ENCODE assay signal across 13 mouse cellular contexts in genomic region chr9:91379781-91380457, GRCm38 (mm10). TPM values are rescaled to one million over a fixed set of nuclear protein-coding genes. Genes with fewer than 3 reads are reported as not detected.
DNase-seq lines count a peak whose midpoint lies in the region; ATAC-seq and TF ChIP-seq lines count a peak whose summit lies in the region.
"Had no signal": no experiment of that assay in that cellular context is flagged by ENCODE, and none has a peak within 500 bp of the region (broad histone marks: within the 10 kb centered on the region; RNA-seq: fewer than 3 reads in every experiment).

No protein-coding gene starts in this region.

- H3K27me3 ChIP-seq in forebrain, embryonic 14.5 days (replicated peaks; ENCODE audit: control insufficient read depth, insufficient read depth, low read length), result peaks cover 78% of the 10 kb centered on the region
- peaks cover 91% of the 10 kb centered on the region for H3K27me3 ChIP-seq in midbrain, embryonic 12.5 days

- peak overlapping the region; percentile 80 for H3K9ac ChIP-seq in forebrain, embryonic 14.5 days (ENCODE audit: low read length)
- peak overlapping the region; percentile 90 for H3K9ac ChIP-seq in midbrain, embryonic 12.5 days (replicated peaks)
- H3K9ac ChIP-seq: heart, embryonic 12.5 days; limb, embryonic 15.5 days had no signal

- WGBS in forebrain, embryonic 14.5 days, result 7% methylated on average over 10 of the region's 10 CpGs
- 1% methylated on average over 10 of the region's 10 CpGs for WGBS in midbrain, embryonic 12.5 days

- no peaks in the 10 kb centered on the region for H3K4me1 ChIP-seq in forebrain, embryonic 14.5 days (ENCODE audit: control insufficient read depth, insufficient read depth, low read length)
- H3K4me1 ChIP-seq in midbrain, embryonic 12.5 days, result peaks cover 32% of the 10 kb centered on the region

- H3K27ac ChIP-seq in forebrain, embryonic 14.5 days (ENCODE audit: low read depth, low read length), result peak overlapping the region; percentile 95
- H3K27ac ChIP-seq in midbrain, embryonic 12.5 days (replicated peaks), result peak overlapping the region; percentile 91
- no peak overlapping the region for H3K27ac ChIP-seq in layer of hippocampus, adult 2 months
- H3K27ac ChIP-seq: limb, embryonic 15.5 days; macrophage had no signal

- intact Hi-C loops in heart, postnatal 25 days (cut with DNase I), result no loop called here

- ATAC-seq in forebrain, embryonic 14.5 days, result no peak
- no peak for ATAC-seq in midbrain, embryonic 12.5 days (ENCODE audit: low FRiP score, low read depth)
- ATAC-seq: intestine, postnatal 0 days had no signal

- TF ChIP-seq CTCF in layer of hippocampus, adult 2 months (conservative IDR thresholded peaks at IDR 0.05), result no peak

- H3K9me3 ChIP-seq in forebrain, embryonic 14.5 days (replicated peaks; ENCODE audit: control insufficient read depth, low read length), result no peaks in the 10 kb centered on the region
- H3K9me3 ChIP-seq in midbrain, embryonic 12.5 days, result no peaks in the 10 kb centered on the region
- H3K9me3 ChIP-seq: heart, embryonic 12.5 days; limb, embryonic 15.5 days had no signal

- DNase-seq in brain, adult 2 months (ENCODE audit: low read depth, low spot score), result peak; percentile 46
- peak; percentile 55 for DNase-seq in cerebellum, adult 9-11 months
- DNase-seq in forebrain, embryonic 14.5 days (ENCODE audit: low spot score), result no peak
- no peak for DNase-seq in layer of hippocampus, adult 11-12 months (ENCODE audit: low spot score)
- no peak for DNase-seq in urinary bladder, postnatal 25 days (ENCODE audit: low spot score)
- DNase-seq in layer of hippocampus, adult 2 months (ENCODE audit: low spot score in 2 of 2), result no peak
- DNase-seq in heart, postnatal 25 days (ENCODE audit: low spot score), result no peak
- DNase-seq: thymus, postnatal 25 days had no signal

- no peaks in the 10 kb centered on the region for H3K36me3 ChIP-seq in forebrain, embryonic 14.5 days (ENCODE audit: control insufficient read depth, insufficient read depth, low read length)
- H3K36me3 ChIP-seq in midbrain, embryonic 12.5 days, result no peaks in the 10 kb centered on the region
- H3K36me3 ChIP-seq: heart, embryonic 12.5 days; limb, embryonic 15.5 days had no signal

- peak overlapping the region; percentile 72 for H3K4me2 ChIP-seq in forebrain, embryonic 14.5 days (ENCODE audit: low read length)
- H3K4me2 ChIP-seq in midbrain, embryonic 12.5 days (replicated peaks), result peak overlapping the region; percentile 85
- H3K4me2 ChIP-seq: heart, embryonic 12.5 days; limb, embryonic 15.5 days had no signal

- peak overlapping the region; percentile 44 for H3K4me3 ChIP-seq in forebrain, embryonic 14.5 days (ENCODE audit: low read depth, low read length)
- peak overlapping the region; percentile 59 for H3K4me3 ChIP-seq in midbrain, embryonic 12.5 days
- H3K4me3 ChIP-seq in layer of hippocampus, adult 2 months, result no peak overlapping the region; the same call in 1 of the 2 replicates
- H3K4me3 ChIP-seq: heart, embryonic 12.5 days; limb, embryonic 15.5 days had no signal

RNA-seq across cellular contexts. Expression of gene Zic1, which starts 14.3 kb away (rescaled TPM):
- 14.4 and 14.8 TPM in 2 replicates for polyA plus RNA-seq in forebrain, embryonic 14.5 days (2014; fragmentation: Nextera tagmentation; extraction: Ambion mirVana)
- polyA plus RNA-seq in midbrain, embryonic 12.5 days (2016; fragmentation: Nextera tagmentation; extraction: Ambion mirVana), result 11.9 and 17.2 TPM in 2 replicates
- total RNA-seq in layer of hippocampus, adult 2 months (2021), result 10 to 100 TPM; 12.1 to 18.4 TPM
- not detected for total RNA-seq in heart, postnatal 25 days (2021)
- polyA plus RNA-seq: intestine, postnatal 0 days; macrophage had no signal

RNA-seq across cellular contexts. Expression of gene Zic4, which starts 17.7 kb away (rescaled TPM):
- 45.1 and 56.3 TPM in 2 replicates for polyA plus RNA-seq in forebrain, embryonic 14.5 days (2014; fragmentation: Nextera tagmentation; extraction: Ambion mirVana)
- polyA plus RNA-seq in midbrain, embryonic 12.5 days (2016; fragmentation: Nextera tagmentation; extraction: Ambion mirVana), result 44.6 and 76.9 TPM in 2 replicates
- 1 to 10 TPM; 2.8 to 3.3 TPM for total RNA-seq in layer of hippocampus, adult 2 months (2021)
- total RNA-seq in heart, postnatal 25 days (2021), result not detected
- polyA plus RNA-seq: intestine, postnatal 0 days; macrophage had no signal

Comparison
In these comparisons a context has a peak if more than half of its experiments do, and no peak if none do; other contexts are left out.
1. DNase-seq: peak in brain, adult 2 months (single experiment) and cerebellum, adult 9-11 months (single experiment); none in forebrain, embryonic 14.5 days (single experiment), layer of hippocampus, adult 11-12 months (single experiment), urinary bladder, postnatal 25 days (single experiment), layer of hippocampus, adult 2 months (0 of 2) and heart, postnatal 25 days (single experiment).
2. RNA of gene Zic1, which starts 14.3 kb away (total RNA-seq): 12.1 to 18.4 TPM in layer of hippocampus, adult 2 months; not detected in heart, postnatal 25 days; every median in the first group is over 10 times any median in the second.